Mouse (Mus musculus): ENCODE results near the gene Olfr1242.

Gene Olfr1242

GRCm38 (mm10) chr2:89498235-89498634, at the start of gene Olfr1242:
Olfr1242 (minus strand) TSS chr2:89498335.
- DNase-seq (ENCODE audit: low spot score in 2 of 2), result no peak

GRCm38 (mm10) chr2:89544516-89544915, 46.4 kb upstream of the Olfr1242 start:
- DNase-seq (ENCODE audit: low spot score in 2 of 2), result no peak

- no peak for DNase-seq (ENCODE audit: low spot score in 2 of 2)
These were observed 41.8 kb upstream of the Olfr1242 start for GRCm38 (mm10) chr2:89539923-89540322.

GRCm38 (mm10) chr2:89531387-89531786, 33.3 kb upstream of the Olfr1242 start, which contains the start of gene Olfr1243:
Olfr1243 (minus strand) TSS chr2:89531487.
- no peak for DNase-seq (ENCODE audit: low spot score in 2 of 2)

- DNase-seq (ENCODE audit: low spot score in 2 of 2), result no peak
These were observed 11.1 kb downstream of the Olfr1242 start, which contains the start of gene Olfr1241 for GRCm38 (mm10) chr2:89487026-89487425. Olfr1241 (minus strand) TSS chr2:89487126.

- DNase-seq (ENCODE audit: low spot score in 2 of 2), result no peak
These were observed 55.2 kb downstream of the Olfr1242 start, which contains the start of gene Olfr1240 for GRCm38 (mm10) chr2:89442900-89443299. Olfr1240 (minus strand) TSS chr2:89443000.

Measured in natural killer cell, adult 2 months (primary cell).